Mouse (Mus musculus) embryonic fibroblast, embryonic 13.5 days (primary cell): ENCODE results near the gene Gpr152.

ENCODE experiments used
- CTCF ChIP-seq: IDR thresholded peaks from 2 replicates; pipeline ENCODE4 v1.5.1; 2011; ENCODE audit warnings: mild to moderate bottlenecking, control low read depth, low read length, moderate library complexity, borderline replicate concordance; ENCODE audit not compliant: insufficient read depth
- POLR2A ChIP-seq: IDR thresholded peaks from 2 replicates; pipeline ENCODE4 v1.6.1; 2011; ENCODE audit warnings: low read depth, mild to moderate bottlenecking, control low read depth, low read length, moderate library complexity

DNA sequence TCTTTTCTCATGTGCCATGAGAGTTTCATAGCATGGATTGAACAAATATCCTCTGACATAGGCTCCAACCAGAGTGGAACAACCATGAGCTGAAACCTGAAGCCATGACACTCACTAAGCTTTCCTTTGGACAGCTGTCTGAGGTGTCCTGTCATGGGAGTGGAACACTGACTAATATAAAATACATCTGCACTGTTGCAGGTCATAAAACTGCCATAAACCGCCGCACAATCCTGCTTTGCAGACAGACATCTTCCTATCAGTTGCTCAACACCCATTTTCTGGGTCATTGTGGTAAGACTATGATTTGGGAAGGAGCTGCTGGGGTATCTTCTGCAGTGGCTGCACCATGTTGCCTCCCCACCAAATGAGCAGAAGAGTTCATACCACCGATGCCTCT lies 46.8 kb upstream of the Gpr152 start:
- TF ChIP-seq CTCF: no peak
- no peak for TF ChIP-seq POLR2A
